Mouse (Mus musculus): Measurements from ENCODE around the gene Ngdn.
"Not testable (repeated sequence)": the region's sequence is repeated elsewhere in the genome, so short reads cannot be mapped to it uniquely, and the experiment has no call there.

The Ngdn gene

DNA sequence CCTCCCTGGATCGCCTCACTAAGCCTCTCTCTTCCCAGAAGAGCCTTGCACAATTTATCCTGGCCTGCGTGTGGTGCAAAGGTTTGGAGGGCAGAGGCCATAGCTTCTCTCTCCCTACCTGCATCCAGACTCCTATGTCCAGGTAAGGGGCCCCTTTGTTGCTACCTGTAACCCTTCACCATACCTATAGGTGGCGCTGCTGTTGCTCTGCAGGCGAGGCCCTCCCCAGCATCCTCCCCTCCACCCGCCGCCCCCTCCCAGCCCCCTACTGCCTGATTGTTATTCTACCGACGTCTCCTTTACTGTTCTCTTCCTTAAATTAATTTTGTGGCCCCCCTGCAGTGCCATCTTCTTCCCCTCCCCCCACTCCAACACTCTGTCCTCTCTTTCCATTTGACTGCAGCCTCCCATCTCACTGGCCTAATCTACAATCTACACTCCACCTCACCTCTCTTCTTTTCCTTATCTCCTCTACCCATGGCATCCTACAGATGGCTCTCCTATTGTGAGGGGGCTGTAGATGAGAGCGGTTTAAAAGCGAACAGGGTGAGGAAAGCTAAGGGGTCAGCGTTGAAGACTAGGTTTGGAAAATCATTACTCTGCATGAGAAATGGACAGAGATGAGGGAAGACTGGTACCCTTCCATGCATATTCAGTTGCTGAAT lies 13.9 kb downstream of the Ngdn start:
- no peak for DNase-seq (ENCODE audit: low spot score)

DNA sequence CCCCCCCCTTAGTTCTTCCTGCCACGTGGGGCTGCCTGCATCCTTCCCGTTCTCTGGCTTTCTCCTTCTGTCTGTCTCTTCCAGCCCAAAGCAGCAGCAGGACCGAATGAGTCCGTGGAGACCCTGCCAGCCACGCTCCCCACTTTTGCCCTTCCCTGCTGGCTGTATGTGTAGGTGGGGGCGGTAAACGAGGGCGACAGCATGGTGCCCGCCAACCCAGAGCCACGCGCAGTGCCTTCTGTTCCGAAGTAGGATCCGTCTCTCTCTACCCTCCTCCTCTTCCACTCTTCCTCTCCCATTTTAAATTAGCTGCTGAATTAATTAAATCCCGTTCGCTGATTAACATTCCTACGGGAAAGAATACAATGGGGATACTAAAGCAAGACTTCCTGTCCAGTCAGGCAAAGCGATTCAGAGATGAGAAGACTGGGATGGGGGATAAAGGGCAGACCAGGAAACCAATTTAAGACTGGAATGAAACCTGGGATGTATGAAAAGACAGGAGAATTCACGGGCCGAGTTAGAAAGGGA lies 17.5 kb downstream of the Ngdn start:
- DNase-seq (ENCODE audit: low spot score), result no peak

DNA sequence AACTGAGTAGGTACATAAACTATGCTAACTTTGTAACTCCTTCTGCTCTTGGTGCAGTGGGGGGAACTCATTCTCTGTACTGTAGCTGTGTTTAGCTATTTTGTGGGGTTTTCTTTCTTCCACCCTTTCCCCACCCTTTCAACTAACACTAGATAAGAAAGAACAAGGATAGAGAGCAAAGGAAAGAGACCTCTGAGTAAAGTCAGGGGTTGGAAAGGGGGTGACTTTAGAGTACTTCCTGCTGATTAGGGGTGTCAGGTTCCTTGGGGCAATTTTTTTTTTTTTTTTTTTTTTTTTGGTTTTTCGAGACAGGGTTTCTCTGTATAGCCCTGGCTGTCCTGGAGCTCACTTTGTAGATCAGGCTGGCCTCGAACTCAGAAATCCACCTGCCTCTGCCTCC lies 28.4 kb downstream of the Ngdn start:
- not testable (repeated sequence) for DNase-seq (ENCODE audit: low spot score)

DNA sequence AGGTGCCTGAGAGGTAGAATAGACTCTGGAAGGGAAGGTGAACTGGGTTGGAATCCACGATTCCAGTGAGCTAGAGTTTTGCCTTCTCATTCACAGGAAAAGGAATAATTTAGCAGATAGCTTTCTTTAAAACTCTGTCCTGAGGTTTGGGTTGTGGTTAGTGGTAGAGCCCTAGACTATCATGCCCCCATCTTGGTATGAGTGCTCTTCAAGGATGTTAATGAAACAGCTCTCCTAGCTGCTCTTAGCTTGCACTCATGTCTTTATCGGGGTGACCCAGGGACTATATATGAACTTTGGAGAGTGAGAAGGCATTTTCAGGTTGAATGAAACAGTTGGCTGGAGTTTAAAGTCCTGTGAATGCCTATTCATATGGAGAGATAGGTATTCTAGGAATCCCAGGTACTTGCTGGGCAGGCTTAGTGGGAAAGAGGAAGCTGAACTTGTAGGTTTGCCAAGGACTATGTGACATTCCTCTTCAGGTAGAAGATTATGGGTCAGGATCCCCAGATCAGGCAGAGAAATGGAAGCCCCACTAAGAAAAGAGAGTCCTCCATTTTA lies 32.8 kb downstream of the Ngdn start:
- DNase-seq (ENCODE audit: low spot score), result no peak

DNA sequence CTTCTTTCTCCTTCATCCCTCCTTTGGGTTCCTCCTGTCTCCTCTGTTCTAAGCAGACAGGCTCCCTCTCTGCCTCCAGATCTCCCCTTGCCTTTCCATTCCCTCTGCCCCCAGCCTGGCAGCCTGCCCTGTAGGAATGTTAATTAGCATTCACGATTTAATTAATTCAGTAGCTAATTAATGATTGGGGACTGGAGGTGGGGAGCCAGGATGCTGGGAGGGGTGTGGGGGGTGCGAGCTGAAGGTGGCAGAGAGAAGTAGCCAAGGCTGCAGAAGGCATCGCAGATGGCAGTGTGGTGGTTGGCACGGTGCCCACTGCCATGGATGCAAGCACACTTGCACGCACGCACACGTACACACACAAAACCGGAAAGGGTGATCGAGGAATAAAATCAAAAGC lies 37.2 kb downstream of the Ngdn start:
- DNase-seq (ENCODE audit: low spot score), result no peak

DNA sequence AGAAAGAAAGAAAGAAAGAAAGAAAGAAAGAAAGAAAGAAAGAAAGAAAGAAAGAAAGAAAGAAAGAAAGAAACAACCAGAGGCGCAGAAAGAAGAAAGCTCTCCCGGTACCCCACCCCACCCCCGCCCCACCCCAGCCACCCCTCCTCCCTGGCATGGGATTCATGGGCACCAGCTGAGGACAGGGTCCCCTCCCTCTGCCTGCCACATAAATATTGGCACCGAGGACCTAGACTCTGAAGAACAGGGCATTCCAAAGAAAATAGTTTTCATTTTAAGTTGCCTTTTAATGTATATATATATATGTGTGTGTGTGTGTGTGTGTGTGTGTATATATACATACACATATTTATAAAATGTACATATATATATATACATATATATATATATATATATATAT lies 37.8 kb downstream of the Ngdn start:
- no peak for DNase-seq (ENCODE audit: low spot score)

DNA sequence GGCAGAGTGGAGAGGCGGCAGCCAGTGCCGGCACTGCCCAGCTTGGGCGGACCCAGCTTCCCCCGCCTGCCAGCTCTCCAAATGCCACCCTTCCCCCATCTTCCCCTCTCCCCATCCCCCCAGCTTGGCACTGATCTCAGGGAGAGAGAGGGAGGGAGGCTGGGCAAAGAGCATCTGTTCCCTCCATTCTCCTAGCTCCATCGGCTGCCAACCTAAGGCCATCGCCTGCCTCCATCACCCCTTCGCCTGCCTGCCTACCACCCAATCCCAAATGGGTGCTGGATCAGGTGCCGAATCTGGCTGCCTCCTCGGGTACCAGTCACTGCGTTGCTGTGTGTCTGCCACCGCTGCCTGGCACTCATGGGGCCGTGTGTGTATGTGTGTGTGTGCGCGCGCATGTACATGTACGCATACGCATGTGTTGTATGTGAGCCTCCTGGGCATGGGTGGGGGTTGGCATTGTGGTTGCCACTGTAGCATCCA lies 38.5 kb downstream of the Ngdn start:
- no peak for DNase-seq (ENCODE audit: low spot score)

DNA sequence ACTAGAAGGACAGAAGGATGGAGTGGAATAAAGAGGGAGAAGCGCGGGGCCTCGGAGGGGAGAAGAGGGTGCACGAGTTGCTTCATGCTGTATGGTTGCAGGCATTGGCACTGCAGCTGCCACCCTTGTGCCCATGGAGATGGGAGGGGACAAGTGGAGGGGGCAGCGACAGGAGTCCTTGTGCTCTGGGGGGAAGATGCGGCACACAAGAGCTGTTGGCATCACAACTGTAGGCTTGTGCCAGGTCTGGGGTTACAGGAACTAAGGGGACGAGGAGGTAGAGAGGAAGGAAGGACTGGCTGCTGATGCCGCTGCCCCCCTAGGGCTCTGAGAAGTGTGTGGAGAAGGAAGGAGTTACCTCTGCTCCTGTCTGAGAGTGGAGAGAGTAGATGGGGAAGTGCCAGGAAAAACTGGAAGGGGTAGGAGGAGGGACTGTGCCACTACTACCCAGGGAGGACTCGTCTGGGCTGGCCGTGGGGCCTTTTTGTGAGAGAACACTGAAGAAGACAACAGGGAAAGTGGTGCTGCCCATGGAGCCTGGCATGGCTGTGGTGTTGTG lies 39.0 kb downstream of the Ngdn start:
- no peak for DNase-seq (ENCODE audit: low spot score)

DNA sequence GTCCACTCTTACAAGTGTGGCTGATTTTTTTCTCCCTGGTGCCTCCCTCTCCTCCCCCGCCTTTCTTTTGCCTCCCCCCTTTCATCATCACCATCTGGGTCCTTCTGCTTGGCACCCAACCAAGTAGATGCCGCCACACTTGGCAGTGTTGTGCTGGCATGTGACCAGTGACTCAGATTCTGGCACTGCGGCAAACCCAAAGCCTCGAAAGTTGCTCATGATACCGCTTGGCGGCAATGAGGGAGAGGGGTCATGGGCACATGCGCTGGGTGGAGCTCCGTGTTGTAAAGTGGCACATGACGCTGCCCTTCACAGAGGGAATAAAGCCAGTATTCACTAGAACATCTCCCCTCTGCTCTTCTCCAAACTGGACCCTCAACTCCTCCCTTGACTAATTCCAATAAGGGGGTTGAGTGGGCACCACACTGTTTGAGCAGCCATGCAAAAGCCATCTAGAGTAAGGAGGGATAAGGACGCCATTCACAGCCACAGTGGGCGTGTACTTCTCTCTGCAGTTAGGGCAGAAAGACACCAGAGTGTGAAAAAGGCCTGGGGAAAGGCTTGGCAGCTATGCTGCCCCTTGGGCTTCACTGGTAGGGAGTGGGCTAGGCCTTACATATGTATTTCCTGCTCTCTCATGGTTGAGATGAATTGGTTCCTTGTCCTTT lies 40.0 kb downstream of the Ngdn start:
- DNase-seq (ENCODE audit: low spot score), result peak; percentile 21

DNA sequence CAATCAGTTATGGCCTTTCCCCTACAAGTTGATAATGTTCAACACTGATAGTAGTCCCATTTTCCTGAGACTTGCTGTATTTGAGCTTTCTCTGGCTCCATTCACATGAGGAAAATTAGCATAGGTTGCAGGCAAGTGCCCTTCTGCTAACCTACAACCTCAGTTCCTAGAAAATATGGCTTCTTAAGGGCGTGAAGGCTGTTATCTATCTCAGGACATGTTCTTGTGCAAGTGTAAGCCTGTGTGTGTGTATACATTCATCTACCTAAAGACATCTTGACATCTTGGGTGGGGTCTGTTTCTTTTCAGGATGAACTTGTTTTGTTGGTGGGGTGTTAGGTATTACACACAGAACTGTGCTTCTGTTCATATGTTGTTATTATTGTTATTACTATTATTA lies 43.8 kb downstream of the Ngdn start:
- no peak for DNase-seq (ENCODE audit: low spot score)

DNA sequence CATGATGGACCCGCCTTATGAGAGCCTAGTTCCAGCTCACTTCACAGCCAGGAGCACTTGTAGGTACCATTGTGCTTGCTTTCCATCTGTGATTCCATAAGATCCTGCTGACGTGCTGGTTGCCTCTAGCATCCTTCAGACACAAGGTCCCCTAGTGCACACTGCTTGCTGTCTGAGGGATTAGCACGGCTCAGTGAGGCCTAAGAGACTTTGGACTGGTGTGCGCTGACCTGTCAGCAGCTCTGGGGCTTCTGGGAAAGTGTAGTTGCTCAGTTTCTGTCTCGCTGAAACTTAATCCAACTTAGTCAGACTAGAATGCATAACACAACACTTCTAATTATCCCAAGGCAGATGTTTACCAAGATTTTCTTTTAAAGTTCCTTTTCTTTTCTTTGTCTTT lies 44.7 kb downstream of the Ngdn start:
- DNase-seq (ENCODE audit: low spot score), result no peak

DNA sequence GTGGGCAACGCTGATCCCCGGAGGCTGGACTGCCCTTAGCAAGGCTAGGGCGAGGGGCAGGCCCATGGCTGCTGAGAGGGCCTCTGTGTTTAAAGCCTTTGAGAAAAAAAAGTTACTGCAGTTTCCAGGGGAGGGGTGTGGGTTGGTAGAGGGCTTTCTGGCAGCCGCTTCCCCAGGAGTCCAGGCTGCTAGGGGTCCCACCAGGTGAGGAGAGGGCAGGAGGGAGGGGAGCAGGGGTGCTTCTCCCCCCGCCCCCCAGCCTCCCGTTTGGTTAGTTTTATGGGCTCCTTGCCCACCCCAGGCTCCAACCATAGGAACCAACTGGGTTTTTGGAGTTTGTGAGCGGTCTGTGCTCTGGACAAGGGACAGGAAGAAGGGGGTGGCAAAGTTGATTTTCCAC lies 46.6 kb downstream of the Ngdn start:
- DNase-seq (ENCODE audit: low spot score), result no peak

DNA sequence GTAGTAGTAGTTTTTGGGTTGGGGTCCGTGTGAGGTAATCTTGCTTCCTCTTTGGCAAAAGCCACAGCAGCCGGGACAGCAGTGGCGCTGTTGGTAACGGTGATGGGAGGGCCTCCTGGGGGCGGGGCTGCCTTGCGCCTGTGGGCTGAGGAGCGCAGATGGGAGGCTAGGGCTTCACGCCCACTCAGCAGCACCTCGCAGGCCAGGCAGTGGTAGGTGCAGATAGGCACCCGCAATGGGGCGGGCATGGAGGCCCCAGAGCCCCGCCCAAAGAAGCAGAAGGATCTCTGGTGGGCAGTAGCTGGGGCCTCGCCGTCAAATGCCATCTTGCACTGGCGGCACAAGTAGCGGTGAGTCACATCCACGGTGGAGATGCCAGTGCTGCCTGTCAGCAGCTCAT lies 47.4 kb downstream of the Ngdn start:
- no peak for DNase-seq (ENCODE audit: low spot score)

DNA sequence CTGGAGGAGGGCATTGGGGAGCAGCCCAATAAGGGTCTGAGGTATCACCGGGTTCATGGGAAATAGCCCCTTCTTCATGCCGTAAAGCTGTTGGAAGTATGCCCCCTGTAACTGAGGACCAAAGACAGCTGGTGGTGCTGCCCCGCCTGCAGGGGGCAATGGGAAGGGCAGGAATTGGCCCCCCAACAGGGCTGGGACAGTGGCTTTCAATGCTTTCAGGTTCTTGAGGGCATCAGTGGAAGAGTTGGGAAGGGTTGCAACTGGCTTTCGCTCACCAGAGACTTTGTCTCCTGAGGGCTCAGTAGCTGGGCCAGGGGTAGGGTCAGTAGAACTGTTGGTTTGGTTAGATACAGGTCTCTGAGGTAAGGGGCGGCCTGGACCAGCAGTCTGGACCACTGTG lies 47.9 kb downstream of the Ngdn start:
- DNase-seq (ENCODE audit: low spot score), result no peak

DNA sequence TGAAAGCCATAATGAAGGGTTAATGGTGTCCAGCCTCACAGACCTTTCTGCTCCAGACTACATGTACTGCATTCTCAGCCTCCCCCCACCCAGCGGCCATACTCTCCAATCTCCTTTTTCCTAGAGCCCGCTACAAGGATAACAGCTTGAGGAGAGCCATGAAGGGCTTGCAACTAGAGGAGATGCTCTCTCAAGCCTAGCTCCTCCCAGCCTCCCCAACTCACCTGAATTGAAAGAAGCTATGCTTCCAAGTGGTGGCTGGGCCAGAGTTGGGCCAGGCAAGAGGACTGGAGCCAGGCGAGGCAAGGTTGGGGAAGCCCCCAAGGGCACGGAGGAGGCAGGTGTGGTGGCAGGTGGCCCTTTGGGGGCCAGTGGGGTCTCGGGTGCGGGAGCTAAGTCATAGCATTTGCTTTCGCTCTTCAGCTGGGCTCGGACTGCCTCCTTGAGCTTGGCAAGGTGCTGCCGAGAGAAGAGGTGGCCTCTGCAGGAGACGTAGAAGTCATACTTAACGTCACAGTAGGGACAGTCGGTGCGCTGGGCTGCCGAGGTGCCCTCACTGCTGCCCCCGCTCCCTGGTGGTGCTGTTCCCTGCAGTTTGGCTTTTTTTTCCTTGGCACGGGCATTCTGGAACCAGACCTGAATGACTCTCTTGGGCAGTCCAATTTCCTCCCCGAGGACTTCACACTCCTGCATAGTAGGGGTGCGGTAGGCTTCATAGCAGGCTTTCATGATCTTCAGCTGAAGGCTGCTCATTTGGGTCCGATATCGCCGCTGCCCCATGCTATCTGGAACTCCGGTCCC lies 48.5 kb downstream of the Ngdn start:
- DNase-seq (ENCODE audit: low spot score), result no peak

DNA sequence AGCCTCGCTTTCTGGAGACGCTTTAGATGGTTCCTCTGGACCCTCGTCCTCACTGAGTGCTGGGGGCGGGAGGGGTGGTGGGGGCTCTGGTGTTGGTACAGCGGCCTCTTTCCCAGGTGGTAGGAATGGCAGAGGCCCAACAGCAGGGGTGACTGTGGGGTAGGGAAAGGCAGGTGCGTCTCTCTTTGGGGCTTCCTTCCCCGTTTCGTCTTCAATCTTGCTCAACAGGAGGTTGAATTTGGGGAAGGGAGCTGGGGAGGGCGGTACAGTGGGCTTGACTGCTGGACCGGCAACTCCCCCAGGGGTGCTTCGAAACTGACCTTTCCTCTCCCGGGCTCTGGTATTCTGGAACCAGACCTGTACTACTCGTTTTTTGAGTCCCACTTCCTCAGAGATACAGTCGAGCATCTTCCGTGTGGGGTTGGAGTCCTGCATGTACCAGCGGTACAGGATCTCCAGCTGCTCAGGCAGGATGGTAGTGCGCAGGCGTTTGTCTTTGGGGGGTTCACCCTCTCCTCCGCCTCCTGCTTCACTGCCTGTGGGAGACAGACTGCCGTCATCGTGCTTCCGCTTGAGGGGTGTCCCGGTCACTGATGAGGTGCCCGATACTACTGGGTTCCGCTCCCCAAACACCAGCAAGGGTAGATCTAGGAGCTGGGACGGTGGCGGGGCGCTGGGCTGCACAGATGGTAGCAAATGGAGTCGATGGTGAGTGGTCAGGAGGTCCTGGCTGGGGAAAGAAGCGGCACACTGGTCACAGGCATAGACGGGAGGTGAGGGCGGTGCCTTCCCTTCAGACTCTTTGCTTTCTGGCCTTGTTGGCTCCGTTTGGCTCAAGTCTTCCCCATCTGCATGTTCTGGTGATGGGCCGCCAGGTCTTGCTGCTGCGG lies 49.5 kb downstream of the Ngdn start:
- DNase-seq (ENCODE audit: low spot score), result no peak

DNA sequence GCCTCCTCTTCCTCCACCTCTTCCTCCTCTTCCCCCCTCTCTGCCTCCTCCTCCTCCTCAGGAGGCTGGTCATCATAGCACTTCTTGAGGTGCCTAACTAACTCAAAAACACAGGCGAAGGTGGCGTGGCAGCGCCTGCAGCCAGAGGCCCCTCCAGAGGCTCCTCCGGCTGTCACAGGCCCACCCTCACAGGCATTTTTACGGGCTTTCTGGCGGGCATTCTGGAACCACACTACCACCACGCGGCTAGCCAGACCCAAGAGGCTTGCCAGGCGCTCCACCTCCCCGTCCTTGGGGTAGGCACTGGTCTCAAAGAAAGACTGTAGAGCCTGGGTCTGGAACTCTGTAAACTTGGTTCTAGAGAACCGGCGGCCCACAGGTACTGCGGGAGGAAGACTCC lies 50.1 kb downstream of the Ngdn start:
- no peak for DNase-seq (ENCODE audit: low spot score)

DNA sequence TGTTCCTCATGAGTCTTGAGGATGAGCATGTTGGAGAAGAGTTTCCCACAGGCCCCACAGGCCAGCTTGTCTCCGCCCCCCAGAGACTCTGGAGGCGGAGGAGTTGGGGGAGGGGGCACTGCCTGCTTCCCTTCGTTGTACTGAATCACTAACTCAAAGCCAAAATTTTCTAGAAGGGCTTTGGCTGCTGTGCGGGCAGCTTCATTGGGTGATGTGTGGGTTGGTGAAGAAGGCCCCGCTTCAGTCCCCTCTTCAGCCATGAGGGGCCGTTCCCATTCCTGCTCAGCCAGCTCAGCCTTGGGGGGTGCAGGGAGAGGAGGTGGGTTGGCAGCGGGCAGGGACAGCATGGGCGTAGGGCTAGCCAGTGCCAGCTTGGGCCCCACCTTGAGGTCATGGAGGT lies 50.8 kb downstream of the Ngdn start:
- DNase-seq (ENCODE audit: low spot score), result no peak

DNA sequence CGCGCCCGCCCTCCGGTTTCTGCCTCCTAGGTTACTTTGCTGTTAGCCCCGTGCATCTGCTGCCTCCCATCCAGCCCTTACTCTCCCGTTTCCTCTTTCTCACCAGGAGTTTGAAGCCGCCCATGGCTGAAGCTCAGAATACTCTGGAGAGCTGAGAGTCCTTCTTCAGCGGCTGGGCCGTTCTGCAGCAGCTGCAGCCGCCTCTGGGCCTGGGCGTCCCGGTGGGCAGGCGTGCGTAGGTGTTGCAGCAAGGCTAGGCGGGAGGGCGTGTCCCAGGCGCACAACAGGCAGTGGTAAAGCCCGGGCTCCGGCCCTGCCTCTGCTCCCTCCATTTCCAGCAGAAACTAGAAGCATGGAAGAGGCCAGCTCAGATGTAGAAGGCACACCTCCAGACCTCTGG lies 56.5 kb downstream of the Ngdn start:
- DNase-seq (ENCODE audit: low spot score), result no peak

Measured in lung, postnatal 25 days (tissue).